Mouse (Mus musculus) heart, adult 9 months (tissue): ENCODE data around the gene Tigar.
A peak's percentile ranks its signal among the peaks of the same experiment; 100 is the strongest.

Experiments used
- DNase-seq, 2 experiments: peaks; one replicate each; pipeline ENCODE4 v3.0.0; 2022; ENCODE audit warnings: low spot score in 2 of 2

The Tigar gene

GRCm38 (mm10) chr6:127109402-127109930 lies at the start of gene Tigar:
Gene Tigar (minus strand): TSS chr6:127109557.
- peak; percentile 92 to 94 for DNase-seq

GRCm38 (mm10) chr6:127157321-127157720 lies 48.0 kb upstream of the Tigar start:
- no peak for DNase-seq

DNA sequence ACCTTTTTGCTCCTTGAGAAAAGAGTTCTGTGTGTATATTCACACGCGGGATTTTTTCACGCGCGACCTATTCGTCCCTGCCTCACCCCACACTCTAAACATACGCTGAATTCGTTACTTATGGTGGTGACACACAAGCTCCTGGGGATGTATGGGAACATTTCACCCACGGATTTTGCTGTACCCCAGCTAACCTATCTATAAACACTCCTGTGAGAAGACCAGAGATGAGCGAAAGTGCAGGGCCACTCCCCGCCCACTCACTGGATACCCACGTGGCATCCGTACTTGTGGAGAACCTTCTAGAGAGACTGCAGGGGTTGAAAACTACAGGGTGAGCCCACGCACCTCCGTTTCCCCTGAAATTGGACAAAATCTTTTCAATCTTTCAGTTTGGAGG lies 46.1 kb upstream of the Tigar start:
- peak; percentile 34 to 57 for DNase-seq

GRCm38 (mm10) chr6:127154708-127155268 lies 45.4 kb upstream of the Tigar start:
- DNase-seq = peak; percentile 73 to 76

DNA sequence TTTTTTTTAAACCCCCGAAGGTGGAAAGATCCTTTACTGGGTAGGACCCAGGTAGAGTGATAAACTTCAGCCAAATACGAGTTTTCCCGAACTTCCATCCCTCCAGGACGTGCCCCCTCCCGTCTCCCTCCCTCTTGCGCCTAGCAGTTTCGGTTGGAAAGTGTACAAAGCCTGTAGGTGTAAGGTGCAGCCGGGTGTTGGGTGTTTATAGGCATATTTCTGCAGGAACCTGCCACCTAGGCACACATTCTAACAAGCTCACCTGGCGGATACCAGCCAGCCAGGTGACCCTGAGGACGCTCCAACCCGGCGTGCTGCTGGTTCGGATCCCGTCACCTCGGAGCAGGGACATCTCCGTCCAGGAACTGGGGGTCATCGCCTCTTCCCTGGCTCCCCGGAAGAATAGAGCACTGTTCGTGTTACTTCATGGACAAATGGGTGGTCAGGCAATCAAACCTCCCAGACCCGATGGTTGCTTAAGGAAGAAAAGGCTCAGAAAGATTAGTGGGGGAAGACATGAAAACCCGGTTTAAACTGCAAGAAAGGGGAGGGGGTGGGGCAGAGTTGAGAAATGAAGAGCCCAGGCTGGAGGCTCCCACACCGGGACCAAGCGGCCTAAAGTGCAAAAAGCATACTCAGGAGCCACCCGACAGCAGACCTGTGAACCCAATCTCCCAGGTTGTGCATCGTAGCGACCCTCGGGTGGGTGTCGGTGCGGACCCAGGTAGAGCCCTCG lies 44.8 kb upstream of the Tigar start:
- DNase-seq = peak in 1 of 2 experiments; percentile 14

DNA sequence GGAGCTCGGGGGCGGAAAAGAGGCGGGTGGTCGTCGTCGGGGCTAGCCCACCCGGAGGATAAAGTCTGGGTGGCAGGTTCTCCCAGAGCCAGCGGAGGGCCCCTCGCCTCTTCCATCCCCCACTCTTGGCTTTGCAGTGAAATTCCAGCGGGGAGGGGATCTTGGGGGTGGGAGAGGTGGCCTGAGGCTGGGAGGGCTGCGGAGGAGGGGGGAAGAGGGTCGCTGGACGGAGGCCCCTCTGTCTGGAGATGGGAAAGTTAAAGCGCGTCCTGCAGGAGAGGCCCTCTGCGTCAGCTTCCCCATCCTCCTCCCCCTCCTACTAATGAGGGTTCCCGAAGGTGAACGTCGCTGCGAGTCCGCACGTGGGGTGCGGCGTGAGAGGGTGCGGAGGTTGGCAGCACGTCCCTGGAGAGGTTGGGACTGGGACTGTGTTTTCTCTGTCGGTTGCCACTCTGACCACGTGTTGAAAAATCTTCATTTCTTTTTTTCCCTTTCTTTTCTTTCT lies 44.0 kb upstream of the Tigar start:
- peak; percentile 71 to 80 for DNase-seq

DNA sequence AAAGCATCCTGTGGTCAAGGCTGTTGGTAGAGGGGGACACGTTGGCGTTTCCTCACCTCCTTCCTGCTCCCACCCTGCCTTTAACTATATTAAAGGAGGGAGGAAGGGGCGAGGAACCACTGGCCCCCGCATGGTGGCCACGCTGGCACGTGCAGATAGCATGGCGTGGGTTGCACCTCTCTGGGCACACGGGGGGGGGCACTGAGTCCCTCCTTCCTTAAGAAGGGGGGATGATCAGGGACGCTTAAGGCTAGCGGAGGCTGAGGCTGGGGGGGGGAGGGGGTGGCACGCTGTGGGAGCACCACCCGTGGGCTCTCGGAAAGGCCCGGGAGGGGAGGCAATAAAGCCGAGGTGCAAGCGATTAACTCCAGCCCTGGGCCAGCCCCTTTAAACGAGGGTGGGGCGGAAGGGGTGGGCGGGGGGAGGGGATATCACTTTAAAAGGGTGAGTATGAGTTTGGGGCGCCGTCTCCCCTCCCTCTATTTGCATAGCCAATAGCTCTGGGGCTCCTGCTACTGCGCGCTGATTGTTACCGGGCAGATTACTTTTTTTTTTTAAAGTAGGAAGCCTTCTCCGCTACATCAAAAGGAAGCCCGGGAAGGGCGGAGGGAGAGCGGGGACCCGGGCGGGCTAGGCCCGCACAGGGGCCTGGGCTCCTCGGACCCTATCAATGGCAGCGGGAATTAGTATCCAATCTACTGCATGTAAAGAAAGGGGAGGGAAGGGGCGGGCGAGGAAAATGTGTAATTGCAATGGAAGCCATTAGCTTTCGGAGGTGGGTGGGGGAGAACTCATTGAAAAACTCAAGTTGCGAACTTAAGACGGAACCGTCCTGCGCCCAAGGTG lies 43.0 kb upstream of the Tigar start, which contains the start of gene Ccnd2:
Gene Ccnd2 (minus strand): TSS at position 88 of the 846 bp plus-strand sequence.
- peak; percentile 80 to 89 for DNase-seq

DNA sequence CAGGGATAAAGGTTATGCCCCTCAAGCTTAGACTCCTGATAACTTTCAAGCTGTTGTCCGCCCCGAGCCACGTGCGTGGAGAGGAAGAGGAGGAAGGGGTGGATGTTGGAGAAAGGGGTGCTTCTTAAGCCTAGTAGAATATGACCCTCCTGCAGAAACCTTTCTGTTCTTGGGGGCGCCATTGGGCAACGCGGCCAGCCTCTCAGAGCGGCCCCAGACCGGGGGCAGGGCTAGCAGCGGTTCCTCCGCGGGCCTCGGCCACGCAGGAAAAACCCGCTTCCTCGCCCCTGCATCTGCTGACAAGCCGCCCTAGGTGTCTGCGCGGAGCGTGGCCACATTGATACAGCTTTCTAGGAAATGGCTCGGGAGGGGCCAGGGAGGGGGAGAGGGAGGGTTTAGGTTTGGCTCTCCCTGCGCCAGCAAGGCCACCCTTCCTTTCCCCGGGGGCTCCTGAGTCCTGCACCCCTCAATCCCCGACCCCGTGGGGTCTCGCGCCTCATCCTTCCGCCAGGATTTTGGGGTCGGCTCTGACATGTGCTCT lies 42.3 kb upstream of the Tigar start:
- DNase-seq = peak; percentile 52 to 63

DNA sequence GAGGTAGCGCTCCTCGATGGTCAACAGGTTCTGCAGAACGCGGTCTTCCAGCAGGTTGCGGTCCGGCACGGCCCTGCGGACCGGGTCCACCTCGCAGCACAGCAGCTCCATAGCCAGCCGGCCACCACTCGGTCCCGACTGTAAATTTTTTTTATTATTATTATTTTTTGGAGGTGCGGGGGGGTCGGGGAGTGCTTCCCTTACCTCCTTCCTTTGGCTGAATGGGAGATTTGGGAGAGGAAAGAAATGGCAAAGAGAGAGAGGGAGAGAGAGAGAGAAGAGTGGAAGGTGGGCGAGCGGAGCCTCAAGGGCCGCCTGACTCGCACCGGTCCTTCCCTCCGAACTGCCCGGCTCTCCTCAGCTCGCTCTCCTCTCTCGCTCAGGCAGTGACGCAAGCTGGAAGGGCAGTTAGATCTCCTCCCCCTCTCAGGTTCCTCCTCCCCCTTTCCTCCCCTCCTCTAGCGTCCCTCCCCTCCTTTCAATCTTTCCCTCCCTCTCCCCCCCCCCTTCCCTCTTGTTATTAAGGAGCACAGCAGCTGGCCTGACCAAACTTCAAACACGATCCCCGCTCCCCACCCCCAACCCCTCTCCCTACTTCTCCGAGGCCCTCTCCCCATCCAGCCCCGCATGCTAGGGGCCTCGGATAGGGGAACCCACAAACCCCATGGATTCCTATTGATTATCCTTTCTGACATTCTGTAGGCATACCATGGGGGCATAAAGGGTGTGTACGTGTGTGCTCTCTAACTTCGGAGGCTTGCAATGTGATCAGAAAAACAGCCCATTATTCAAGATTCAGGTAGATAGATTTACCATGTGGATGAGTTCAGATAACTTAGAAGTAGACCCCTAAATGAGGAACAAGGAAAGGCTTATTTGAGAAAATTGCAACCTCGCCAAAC lies 41.6 kb upstream of the Tigar start:
- peak; percentile 84 to 87 for DNase-seq

DNA sequence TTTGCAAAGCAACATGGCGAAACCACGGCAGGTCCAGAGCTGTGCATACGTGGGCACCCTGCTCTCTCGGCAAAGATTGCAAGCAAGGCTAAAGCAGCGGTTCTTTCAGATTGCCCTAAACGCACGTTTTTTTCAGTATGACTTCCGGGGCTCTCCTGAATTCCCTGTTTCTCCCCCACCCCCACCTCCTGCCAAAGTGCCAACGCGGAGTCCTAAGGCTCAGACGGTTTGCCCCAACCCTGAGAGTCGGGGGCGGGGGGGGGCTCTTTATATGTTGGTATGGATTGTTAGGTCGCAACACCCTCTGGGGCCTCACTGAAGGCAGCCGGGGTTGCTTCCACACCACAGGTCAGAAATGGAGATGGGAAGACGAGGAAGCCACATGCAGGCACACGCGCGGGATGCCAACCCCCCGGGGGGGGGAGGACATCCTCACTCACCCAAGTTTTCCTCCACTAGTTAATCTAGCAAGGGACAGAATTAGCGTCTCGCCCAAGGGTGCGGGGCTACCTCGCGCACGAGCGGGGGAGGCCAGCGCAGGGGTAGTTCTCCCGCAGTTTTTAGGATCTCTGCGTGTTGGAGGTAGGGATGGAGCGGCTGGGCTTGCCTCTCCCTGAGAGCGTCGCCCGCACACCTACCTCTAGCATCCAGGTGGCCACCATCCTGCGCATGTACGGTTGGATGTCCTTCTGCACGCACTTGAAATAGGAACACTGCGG lies 40.7 kb upstream of the Tigar start:
- DNase-seq = peak; percentile 37 to 43

DNA sequence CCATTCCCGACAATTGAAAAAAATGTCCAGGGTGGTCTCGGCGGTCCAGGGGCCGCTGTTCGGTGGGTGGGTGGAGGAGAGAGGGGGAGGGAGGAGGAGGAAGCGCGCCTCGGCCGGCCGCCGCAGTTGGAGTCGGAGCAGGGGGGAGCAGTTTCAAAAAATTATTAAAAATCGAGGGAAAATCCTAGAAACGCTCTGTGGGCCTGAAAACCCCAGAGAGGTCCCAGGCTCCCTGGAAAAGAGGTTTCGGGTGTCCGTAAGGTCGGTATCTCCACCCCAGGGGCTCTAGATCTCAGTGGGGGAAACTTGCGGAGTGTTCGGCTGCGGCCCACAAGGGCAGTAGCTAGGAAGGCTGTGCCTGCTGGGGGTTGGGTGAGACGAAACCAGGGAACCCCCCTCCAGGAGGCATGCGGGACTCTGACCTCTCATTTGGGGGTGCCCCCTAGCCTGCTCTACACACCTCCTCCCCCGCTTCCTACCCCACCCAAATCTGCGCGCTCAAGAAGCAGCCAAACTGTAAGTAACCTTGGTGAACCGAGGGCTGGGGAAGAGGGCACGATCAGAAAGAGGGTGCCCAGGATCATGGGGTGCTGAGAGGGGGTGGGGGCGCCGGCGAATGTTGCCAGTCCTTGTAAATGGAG lies 40.1 kb upstream of the Tigar start:
- peak; percentile 41 to 64 for DNase-seq

DNA sequence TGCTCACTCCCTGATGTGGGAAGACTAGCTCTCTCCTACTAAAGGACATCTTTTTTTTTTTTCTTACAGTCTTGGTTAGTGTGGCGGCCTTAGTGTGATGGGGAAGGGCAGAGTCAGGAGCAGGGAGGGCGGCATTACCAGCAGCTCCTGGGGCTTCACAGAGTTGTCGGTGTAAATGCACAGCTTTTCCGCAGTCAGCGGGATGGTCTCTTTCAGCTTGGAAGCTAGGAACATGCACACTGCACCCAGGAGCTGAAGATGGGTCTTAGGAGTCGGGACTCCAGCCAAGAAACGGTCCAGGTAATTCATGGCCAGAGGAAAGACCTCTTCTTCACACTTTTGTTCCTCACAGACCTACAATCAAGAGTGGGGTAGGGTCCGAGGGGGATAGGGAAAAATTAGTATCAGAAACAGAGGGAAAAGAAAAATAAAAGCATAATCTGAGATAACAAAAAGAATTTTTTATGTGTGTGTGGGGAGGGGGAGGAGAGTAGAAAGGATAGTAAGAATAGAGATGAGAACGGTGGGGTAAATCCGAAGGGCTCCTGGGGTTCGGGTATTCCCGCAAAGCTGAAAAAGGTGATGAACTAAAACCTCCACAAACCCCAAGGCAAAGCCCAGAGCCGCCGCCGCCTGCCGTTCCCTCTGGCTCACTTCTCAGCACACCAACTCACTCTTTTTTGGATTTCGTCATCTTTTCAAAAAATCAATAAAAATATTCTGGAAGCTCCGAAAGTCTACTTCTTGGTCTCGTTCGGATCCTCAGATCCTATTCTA lies 39.4 kb upstream of the Tigar start:
- DNase-seq = peak in 1 of 2 experiments; percentile 22

DNA sequence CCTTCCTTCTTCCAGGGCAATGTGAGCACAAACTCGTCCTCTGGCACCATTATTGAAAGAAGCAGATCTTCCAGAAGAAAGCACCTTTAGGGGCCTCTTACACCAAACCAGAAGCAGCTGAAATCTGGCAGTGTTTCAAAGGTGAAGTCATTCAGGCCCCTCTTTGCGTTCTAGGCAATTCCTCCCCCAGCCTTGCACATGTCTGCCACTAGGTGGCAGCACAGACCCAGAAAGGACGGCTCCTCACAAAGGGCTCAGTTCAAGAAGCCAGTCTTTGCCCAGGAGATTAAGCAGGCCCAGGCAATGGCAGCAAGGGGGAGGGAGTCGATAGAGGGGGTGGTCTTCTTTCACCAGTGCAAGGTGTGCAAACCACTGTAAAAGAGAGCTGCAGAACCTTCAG lies 38.3 kb upstream of the Tigar start:
- peak; percentile 87 to 90 for DNase-seq

DNA sequence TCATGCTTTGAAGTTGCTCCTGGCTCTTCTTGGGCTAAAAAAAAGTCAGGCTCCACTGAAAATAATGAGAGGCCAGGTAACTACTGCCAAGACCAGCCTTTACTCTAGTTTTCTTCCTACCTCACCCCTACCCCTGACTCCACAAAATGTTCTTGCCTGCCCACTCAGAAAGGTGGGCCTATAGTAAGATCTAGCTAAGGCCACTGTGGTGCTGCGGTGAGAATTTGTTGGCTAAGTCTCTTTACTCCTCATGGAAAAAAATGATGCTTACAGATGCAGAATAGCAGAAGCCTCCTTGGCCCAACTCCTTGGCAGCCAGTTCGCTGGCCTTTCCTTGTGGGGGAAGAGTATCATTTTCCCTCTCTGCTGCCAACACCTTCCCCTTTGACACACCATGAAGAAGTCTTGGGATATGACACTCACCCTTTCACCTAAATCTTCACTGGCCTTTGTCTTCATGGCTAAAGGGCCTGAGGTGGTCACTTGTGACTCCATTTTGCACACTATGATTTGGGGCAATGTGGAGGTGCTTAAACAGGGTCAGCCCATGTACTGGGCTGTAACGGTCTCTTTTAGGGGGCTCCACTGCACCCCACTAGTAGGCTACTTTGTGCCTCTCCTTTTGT lies 37.1 kb upstream of the Tigar start:
- DNase-seq = no peak

DNA sequence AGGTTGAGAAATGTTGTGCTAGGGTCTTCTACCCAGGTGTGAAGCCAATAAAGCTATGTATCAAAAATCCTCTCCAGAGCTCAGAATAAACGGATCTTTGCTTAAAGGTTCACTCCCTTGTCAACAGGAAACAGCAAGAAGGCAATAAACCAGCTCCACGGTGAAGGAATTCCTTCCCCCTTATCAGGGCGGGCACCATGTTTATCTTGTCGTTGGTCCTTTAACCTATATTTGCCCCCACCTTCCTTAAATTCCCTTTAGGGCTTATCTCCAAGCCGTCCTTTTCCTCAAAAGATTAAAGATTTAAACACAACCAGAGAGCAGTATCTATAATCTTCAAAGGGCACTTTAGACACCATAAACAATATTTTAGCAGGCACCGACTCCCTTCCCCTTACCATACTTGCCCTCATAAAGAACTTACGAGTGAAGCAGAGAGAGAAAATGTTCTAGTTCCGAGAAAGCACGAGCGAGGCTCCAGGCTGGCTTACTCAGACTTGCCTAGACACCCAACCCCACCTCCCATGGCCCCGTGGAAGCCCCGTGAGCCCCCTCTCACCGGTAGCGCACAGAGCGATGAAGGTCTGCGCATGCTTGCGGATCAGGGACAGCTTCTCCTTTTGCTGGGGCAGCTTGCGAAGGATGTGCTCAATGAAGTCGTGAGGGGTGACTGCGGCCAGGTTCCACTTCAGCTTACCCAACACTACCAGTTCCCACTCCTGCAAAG lies 36.3 kb upstream of the Tigar start:
- DNase-seq = no peak

GRCm38 (mm10) chr6:127143576-127144288 lies 34.4 kb upstream of the Tigar start:
- DNase-seq = no peak

GRCm38 (mm10) chr6:127143124-127143520 lies 33.8 kb upstream of the Tigar start:
- no peak for DNase-seq
